Mouse (Mus musculus) heart, embryonic 11.5 days (tissue): ENCODE results near the gene Cxcl15. TPM values are rescaled to one million over a fixed set of nuclear protein-coding genes. Genes with fewer than 3 reads are reported as not detected.
"Not testable (repeated sequence)": the region's sequence is repeated elsewhere in the genome, so short reads cannot be mapped to it uniquely, and the experiment has no call there.

Experiments
- ATAC-seq: fragments of 200-750 bp; cut with Nextera tagmentation; replicated peaks from 2 replicates; pipeline ENCODE4 v1.8.0; 2017; ENCODE audit warnings: moderate library complexity; ENCODE audit not compliant: insufficient number of reproducible peaks, low FRiP score, low TSS enrichment
- H3K27ac ChIP-seq: fragments of 300-500 bp; sonication (generic); 2 replicates; pipeline ENCODE4 v1.5.1; 2014; ENCODE audit warnings: mild to moderate bottlenecking, low read depth, low read length
- H3K27me3 ChIP-seq: fragments of 300-500 bp; sonication (generic); 2 replicates; pipeline ENCODE4 v1.6.1; 2014; ENCODE audit warnings: mild to moderate bottlenecking, low read length, mixed read lengths; ENCODE audit not compliant: control insufficient read depth, insufficient read depth
- H3K36me3 ChIP-seq: fragments of 300-500 bp; sonication (generic); 2 replicates; pipeline ENCODE4 v1.6.1; 2014; ENCODE audit warnings: mild to moderate bottlenecking, low read length, moderate library complexity, mixed read lengths; ENCODE audit not compliant: control insufficient read depth, insufficient read depth
- H3K4me1 ChIP-seq: fragments of 300-500 bp; sonication (generic); 2 replicates; pipeline ENCODE4 v1.6.1; 2014; ENCODE audit warnings: low read length; ENCODE audit not compliant: control insufficient read depth, insufficient read depth
- H3K4me2 ChIP-seq: fragments of 300-500 bp; sonication (generic); 2 replicates; pipeline ENCODE4 v1.6.1; 2014; ENCODE audit warnings: mild to moderate bottlenecking, moderate library complexity
- H3K4me3 ChIP-seq: fragments of 300-500 bp; sonication (generic); 2 replicates; pipeline ENCODE4 v1.5.1; 2014; ENCODE audit warnings: low read depth, low read length
- H3K9ac ChIP-seq: fragments of 300-500 bp; sonication (generic); 2 replicates; pipeline ENCODE4 v1.6.1; 2014; ENCODE audit warnings: mild to moderate bottlenecking, low read depth, low read length, moderate library complexity
- H3K9me3 ChIP-seq: fragments of 300-500 bp; sonication (generic); replicated peaks from 2 replicates; pipeline ENCODE4 v1.6.1; 2016; ENCODE audit warnings: low read length; ENCODE audit not compliant: control insufficient read depth
- WGBS: fragments of 180-500 bp; shearing (Covaris S2); extraction: QIAGEN DNeasy Blood & Tissue Kit; methylation state at CpG from one replicate; pipeline ENCODE4 v1.1.7; 2014; ENCODE audit not compliant: insufficient replicate concordance; 5-methylcytosine and 5-hydroxymethylcytosine counted together
- polyA plus RNA-seq: library from polyadenylated mRNA; unstranded; fragments of >200 nt; fragmentation: Nextera tagmentation; extraction: Ambion mirVana; gene quantifications from 2 replicates; pipeline ENCODE4 v1.2.1, GENCODE M21; 2014

Cxcl15 gene
- polyA plus RNA-seq, 1 experiment from 2014 or later = 0.73 TPM

DNA sequence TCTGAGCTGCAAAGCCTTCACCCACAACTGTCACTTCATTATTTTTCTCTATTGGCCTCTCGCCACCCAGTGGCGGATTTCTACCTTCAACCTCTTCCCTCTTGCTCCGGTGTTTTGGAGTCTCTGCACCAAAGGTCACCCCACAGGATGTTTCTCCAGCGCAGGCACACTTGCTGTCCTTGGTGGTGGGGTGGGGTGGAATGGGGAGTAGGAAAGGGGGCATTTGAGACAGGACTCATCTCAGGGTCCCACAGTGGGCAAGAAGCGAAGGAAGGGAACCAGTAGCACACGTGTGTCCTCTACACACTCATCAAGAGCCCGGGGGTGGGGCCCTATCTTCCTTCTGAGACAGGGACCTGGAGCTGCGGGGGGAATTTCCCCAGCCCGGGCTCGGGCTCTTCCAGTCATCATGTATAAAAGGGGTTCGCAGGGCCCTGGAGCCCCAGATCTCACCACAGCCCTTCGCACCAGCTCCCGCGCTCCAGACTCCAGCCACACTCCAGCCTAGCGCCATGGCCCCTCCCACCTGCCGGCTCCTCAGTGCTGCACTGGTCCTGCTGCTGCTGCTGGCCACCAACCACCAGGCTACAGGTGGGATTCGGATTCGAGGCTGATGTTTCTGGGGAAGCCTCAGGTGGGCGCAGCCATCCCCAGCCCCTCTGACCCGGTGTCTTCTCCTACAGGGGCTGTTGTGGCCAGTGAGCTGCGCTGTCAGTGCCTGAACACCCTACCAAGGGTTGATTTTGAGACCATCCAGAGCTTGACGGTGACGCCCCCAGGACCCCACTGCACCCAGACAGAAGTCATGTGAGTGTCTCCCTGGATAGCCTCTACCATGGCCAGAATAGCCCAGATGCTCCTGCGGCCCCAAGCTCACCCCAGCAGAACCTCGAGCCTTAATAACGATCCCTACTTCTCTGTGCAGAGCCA lies 8.4 kb upstream of the Cxcl15 start, which contains the start of gene Cxcl3:
TSS of gene Cxcl3 (plus strand) at position 445 of the 930 bp plus-strand sequence.
- peak within 1 kb of the TSS; percentile 43 for H3K4me3 ChIP-seq
- H3K4me2 ChIP-seq = peak within 1 kb of the TSS; percentile 91
- no peaks in the 10 kb centered on the region for H3K36me3 ChIP-seq
- WGBS = 15% methylated on average over 24 of the region's 26 CpGs
- no peak; the same call in 1 of the 2 replicates for ATAC-seq
- no peak within 1 kb of the TSS for H3K9ac ChIP-seq
- 0 out of 2 replicates have a peak, but pooled peaks cover 2% of the 10 kb centered on the region for H3K27me3 ChIP-seq
- H3K4me1 ChIP-seq = no peaks in the 10 kb centered on the region
- no peaks in the 10 kb centered on the region for H3K9me3 ChIP-seq
- H3K27ac ChIP-seq = no peak within 1 kb of the TSS

DNA sequence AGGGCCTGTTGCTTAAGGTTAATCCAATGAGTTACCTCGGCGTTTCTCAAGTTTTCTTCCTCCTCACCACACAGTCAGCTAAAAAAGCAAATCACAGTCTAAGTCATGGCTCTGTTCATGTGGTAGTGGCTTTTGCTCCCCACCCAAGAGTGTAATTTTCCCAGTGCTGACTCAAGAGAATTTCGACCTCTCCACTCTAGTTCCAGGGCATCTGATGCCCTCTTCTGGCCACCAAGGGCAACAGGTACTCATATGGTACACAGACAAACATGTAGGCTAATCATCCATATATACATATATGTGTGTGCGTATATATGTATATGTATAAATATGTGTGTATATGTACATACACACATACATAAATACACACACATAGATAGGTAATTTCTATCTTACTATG lies 6.2 kb upstream of the Cxcl15 start:
- WGBS = 72% methylated on average over 4 of the region's 4 CpGs
- Histone ChIP-seq H3K27me3 (0 out of 2 replicates have a peak, but pooled peaks cover 2% of the 10 kb centered on the region), H3K4me2 (no peak overlapping the region), H3K4me1 (no peaks in the 10 kb centered on the region), H3K4me3 (no peak overlapping the region), H3K36me3 (no peaks in the 10 kb centered on the region), H3K27ac (no peak overlapping the region), H3K9me3 (no peaks in the 10 kb centered on the region), H3K9ac (no peak overlapping the region)
- no peak for ATAC-seq

DNA sequence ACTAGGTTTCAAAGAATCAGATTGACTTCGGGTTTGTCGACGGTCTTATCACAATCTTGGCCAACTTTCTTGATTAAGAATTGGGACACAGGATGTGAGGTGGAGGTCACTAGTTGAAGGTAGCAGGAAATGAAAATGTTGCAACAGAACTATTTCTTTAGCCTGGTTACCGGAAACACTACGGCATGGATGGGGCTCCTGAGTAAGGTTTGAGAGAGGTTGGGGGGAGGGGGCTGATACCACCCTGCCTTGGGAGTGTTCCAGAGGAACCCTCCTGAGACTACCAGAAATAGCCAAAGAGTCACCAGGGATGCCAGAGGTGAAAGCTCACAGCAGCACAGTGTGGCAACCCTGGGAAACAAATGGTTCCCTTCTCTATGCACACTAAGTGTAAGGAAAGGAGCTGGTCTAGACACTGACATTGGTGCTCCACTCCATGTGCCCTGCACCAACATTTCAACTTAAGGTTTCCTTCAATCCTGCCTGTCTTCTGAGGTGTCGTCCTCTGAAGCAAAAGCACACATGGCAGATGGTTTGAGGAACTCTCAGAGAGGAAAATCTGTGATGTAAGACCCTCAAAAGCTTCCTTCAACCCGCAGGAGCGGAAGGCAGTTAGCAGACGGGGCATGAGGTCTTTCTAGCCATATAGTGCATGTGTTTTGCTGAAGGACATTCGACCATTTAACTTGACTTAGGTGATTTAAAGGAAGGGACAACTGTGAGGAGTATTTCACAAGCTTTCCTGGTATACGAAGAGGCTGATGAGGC lies 4.8 kb upstream of the Cxcl15 start:
- Histone ChIP-seq H3K27me3 (0 out of 2 replicates have a peak, but pooled peaks cover 2% of the 10 kb centered on the region), H3K27ac (no peak overlapping the region), H3K9me3 (no peaks in the 10 kb centered on the region), H3K4me1 (no peaks in the 10 kb centered on the region), H3K4me3 (no peak overlapping the region), H3K9ac (no peak overlapping the region), H3K4me2 (no peak overlapping the region), H3K36me3 (no peaks in the 10 kb centered on the region)
- WGBS = 68% methylated on average over 11 of the region's 11 CpGs
- ATAC-seq = no peak

DNA sequence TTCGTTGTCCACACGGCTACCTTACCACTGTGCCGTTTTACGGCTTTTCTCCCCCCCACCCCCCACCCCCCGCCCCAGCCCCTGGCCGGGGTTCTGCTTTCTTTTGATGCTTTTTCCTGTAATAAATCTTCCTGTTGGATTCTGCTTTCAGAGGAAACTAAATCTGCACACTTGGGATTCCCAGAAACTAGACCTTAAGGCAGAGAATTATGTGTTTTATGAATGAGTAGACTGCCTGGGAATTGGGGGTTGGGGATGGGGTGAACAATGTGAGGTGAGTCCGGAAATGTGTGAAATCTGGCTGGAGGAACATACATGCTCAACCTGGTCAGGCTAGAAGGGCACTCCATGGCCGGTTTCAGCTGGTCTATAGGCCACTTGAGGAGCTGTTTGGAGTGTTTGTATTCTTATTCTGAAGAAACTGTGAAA lies 4.2 kb upstream of the Cxcl15 start:
- H3K36me3 ChIP-seq = no peaks in the 10 kb centered on the region
- no peak for ATAC-seq

DNA sequence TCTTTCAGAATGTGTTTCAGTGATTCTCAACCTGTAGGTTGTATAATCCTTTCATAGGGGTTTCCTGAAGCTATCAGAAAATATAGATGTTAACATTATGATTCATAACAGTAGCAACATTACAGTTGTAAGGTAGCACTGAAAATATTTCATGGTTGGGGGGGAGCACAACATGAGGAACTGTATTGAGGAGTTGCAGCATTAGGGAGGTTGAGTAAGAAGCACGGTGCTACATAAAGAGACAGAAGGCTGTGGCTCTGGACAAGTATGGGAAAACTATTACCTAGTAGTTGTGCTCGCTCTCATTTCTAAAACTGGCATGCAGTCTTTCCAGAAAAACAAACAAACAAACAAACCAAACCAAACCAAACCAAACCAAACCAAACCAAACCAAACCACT lies 1.1 kb downstream of the Cxcl15 start:
- not testable (repeated sequence) for H3K36me3 ChIP-seq, H3K4me3 ChIP-seq, H3K9ac ChIP-seq, ATAC-seq, H3K9me3 ChIP-seq, H3K4me1 ChIP-seq, H3K27me3 ChIP-seq, H3K4me2 ChIP-seq, H3K27ac ChIP-seq
- WGBS = 85% methylated on average over 2 of the region's 2 CpGs

More for the DNA sequence above, 4.2 kb upstream of the Cxcl15 start:
- Histone ChIP-seq H3K9ac (no peak overlapping the region), H3K27ac (no peak overlapping the region), H3K27me3 (0 out of 2 replicates have a peak, but pooled peaks cover 2% of the 10 kb centered on the region), H3K4me1 (no peaks in the 10 kb centered on the region), H3K4me2 (no peak overlapping the region), H3K9me3 (no peaks in the 10 kb centered on the region), H3K4me3 (no peak overlapping the region)
- 70% methylated on average over 8 of the region's 8 CpGs for WGBS

DNA sequence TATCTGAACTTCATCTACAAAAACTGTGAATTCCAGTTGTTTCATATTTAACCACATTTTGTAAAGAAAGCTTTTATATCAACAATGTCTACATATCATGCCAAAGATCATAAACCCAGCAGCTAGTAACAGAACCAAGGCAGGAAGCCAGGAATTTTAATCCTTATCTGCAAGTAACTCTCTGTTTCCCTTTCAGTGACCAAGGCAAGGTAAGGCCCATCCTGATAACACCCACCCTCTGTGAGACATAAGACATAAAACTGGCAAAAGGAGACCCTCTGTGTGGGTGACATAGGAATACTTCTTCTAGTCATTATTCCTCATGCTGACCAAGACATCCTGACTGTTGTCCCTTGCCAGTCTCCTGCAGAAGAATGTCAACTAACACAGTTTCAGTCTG lies 10.2 kb downstream of the Cxcl15 start:
- Histone ChIP-seq H3K9ac (no peak overlapping the region), H3K36me3 (no peaks in the 10 kb centered on the region), H3K27ac (no peak overlapping the region), H3K27me3 (no peaks in the 10 kb centered on the region), H3K4me1 (no peaks in the 10 kb centered on the region), H3K4me2 (no peak overlapping the region), H3K9me3 (no peaks in the 10 kb centered on the region), H3K4me3 (no peak overlapping the region)
- no peak for ATAC-seq

DNA sequence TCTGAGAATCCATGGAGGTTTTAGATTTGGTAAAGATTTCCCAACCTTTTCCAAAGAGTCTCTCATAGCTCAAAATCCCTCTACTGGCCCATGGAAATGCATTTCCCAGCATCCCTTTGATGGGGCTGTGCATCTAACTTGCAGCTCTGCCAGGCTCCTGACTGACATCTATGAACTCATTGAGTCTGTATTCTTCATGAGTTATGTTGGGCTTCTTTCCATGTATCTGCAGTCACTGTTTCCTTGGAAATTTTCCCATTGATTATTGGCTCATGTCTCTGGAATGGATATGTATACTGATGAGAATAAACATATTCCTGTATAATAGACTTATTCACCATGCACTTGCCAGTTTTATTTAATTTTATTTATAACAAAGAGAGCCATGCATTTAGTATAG lies 11.7 kb downstream of the Cxcl15 start:
- Histone ChIP-seq H3K4me1 (no peaks in the 10 kb centered on the region), H3K4me2 (no peak overlapping the region), H3K36me3 (no peaks in the 10 kb centered on the region), H3K4me3 (no peak overlapping the region), H3K27ac (no peak overlapping the region), H3K27me3 (no peaks in the 10 kb centered on the region), H3K9ac (no peak overlapping the region), H3K9me3 (no peaks in the 10 kb centered on the region)
- no peak for ATAC-seq

DNA sequence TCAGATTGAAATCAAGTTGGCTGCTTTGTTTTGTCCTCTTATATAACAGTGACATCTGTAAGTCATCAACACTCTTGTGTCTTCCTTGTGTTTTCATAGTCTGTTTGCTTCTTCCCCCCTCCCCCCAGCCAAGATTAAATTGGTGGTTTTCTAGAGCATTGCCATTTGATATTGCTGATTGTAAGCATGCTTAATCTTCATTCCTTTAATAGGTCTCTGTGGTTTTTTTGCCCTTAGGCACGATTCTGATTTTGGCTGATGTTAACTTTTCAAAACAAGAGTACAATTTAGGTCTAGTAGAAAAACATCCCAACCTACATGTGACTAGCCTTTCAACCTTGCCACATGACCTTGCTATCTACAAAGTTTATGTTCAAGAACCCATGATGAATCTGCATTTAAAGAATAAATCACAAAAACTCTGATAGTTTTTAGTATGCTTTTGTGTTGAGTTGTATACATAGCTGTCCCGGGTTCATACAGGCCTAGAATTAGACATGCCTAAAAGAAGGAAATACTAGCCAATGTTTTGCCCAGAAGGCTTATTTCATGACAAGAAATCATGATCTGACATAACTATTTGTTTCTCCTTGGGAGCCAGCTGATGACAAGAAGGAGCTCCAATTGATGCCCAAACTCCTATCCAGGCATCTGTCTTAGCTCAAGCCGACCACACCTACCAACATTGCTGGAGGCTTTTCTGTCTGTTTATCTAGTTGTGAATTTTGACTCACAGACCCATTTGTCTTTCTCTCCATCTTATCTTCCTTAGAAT lies 13.0 kb downstream of the Cxcl15 start:
- Histone ChIP-seq H3K4me1 (no peaks in the 10 kb centered on the region), H3K27me3 (no peaks in the 10 kb centered on the region), H3K9me3 (no peaks in the 10 kb centered on the region), H3K9ac (no peak overlapping the region), H3K4me2 (no peak overlapping the region), H3K4me3 (no peak overlapping the region), H3K27ac (no peak overlapping the region), H3K36me3 (no peaks in the 10 kb centered on the region)
- no peak for ATAC-seq
- 76% methylated on average over 3 of the region's 3 CpGs for WGBS
